Mouse (Mus musculus) embryonic facial prominence, embryonic 13.5 days (tissue): ENCODE measurements at regions not wholly inside any gene's neighbourhood (a gene's known extent, or its start where the extent isn't known, plus 50 kb on each side); places are given as distances from the start of the nearest gene placed in this dataset.

Source experiments
- ATAC-seq: fragments of 200-750 bp; cut with Nextera tagmentation; 2 replicates; pipeline ENCODE4 v1.8.0; 2017; ENCODE audit warnings: low read depth; ENCODE audit not compliant: insufficient number of reproducible peaks, insufficient read depth, low FRiP score, low TSS enrichment
- H3K27ac ChIP-seq: fragments of 300-500 bp; sonication (generic); 2 replicates; pipeline ENCODE4 v1.5.1; 2015; ENCODE audit warnings: moderate library complexity, mild to moderate bottlenecking, inconsistent platforms
- H3K27me3 ChIP-seq: fragments of 300-500 bp; sonication (generic); 2 replicates; pipeline ENCODE4 v1.6.1; 2015; ENCODE audit warnings: mild to moderate bottlenecking, inconsistent platforms
- H3K36me3 ChIP-seq: fragments of 300-500 bp; sonication (generic); 2 replicates; pipeline ENCODE4 v1.6.1; 2015; ENCODE audit warnings: mild to moderate bottlenecking, inconsistent platforms
- H3K4me1 ChIP-seq: fragments of 300-500 bp; sonication (generic); 2 replicates; pipeline ENCODE4 v1.6.1; 2015; ENCODE audit warnings: inconsistent platforms
- H3K4me2 ChIP-seq: fragments of 300-500 bp; sonication (generic); 2 replicates; pipeline ENCODE4 v1.6.1; 2015; ENCODE audit warnings: moderate library complexity, mild to moderate bottlenecking, inconsistent platforms
- H3K4me3 ChIP-seq: fragments of 300-500 bp; sonication (generic); 2 replicates; pipeline ENCODE4 v1.5.1; 2015; ENCODE audit warnings: mild to moderate bottlenecking, inconsistent platforms
- H3K9ac ChIP-seq: fragments of 300-500 bp; sonication (generic); 2 replicates; pipeline ENCODE4 v1.6.1; 2015; ENCODE audit warnings: mild to moderate bottlenecking, inconsistent platforms
- H3K9me3 ChIP-seq: fragments of 300-500 bp; sonication (generic); 2 replicates; pipeline ENCODE4 v1.6.1; 2016; ENCODE audit warnings: inconsistent platforms
- WGBS: fragments of 180-500 bp; shearing (Covaris S2); methylation state at CpG from one replicate; pipeline ENCODE4 v1.1.7; 2015; ENCODE audit warnings: mixed read lengths; 5-methylcytosine and 5-hydroxymethylcytosine counted together

GRCm38 (mm10) chr12:102057979-102058378 lies 70.6 kb upstream of the Slc24a4 start:
- Histone ChIP-seq H3K27me3 (no peaks in the 10 kb centered on the region), H3K9me3 (no peaks in the 10 kb centered on the region), H3K4me1 (peaks cover 23% of the 10 kb centered on the region)

GRCm38 (mm10) chr12:102058428-102058827 lies 70.1 kb upstream of the Slc24a4 start:
- H3K27ac ChIP-seq: no peak overlapping the region
- H3K4me3 ChIP-seq: no peak overlapping the region
- H3K9me3 ChIP-seq: no peaks in the 10 kb centered on the region
- no peak for ATAC-seq
- H3K27me3 ChIP-seq: no peaks in the 10 kb centered on the region
- H3K4me2 ChIP-seq: no peak overlapping the region
- peaks cover 23% of the 10 kb centered on the region for H3K4me1 ChIP-seq
- H3K36me3 ChIP-seq: no peaks in the 10 kb centered on the region
- no peak overlapping the region for H3K9ac ChIP-seq
- 86% methylated on average over 3 of the region's 3 CpGs for WGBS

More at GRCm38 (mm10) chr12:102057979-102058378, 70.6 kb upstream of the Slc24a4 start:
- Histone ChIP-seq H3K9ac (no peak overlapping the region), H3K36me3 (no peaks in the 10 kb centered on the region), H3K4me2 (no peak overlapping the region), H3K27ac (no peak overlapping the region), H3K4me3 (no peak overlapping the region)
- WGBS: 62% methylated on average over 3 of the region's 3 CpGs
- no peak for ATAC-seq

GRCm38 (mm10) chr12:102061096-102061495 lies 67.4 kb upstream of the Slc24a4 start:
- Histone ChIP-seq H3K9ac (no peak overlapping the region), H3K4me3 (no peak overlapping the region), H3K4me2 (no peak overlapping the region), H3K9me3 (no peaks in the 10 kb centered on the region), H3K4me1 (peaks cover 37% of the 10 kb centered on the region), H3K36me3 (no peaks in the 10 kb centered on the region), H3K27ac (peak overlapping the region; percentile 51), H3K27me3 (no peaks in the 10 kb centered on the region)
- ATAC-seq: 0 out of 2 replicates have a peak, but pooled peaks have one; percentile 20
- WGBS: 21% methylated on average over 5 of the region's 5 CpGs

GRCm38 (mm10) chr12:102061657-102062614 lies 66.6 kb upstream of the Slc24a4 start:
- no peak overlapping the region for H3K9ac ChIP-seq
- peak overlapping the region; percentile 51; the same call in 1 of the 2 replicates for H3K27ac ChIP-seq
- H3K9me3 ChIP-seq: no peaks in the 10 kb centered on the region
- no peaks in the 10 kb centered on the region for H3K36me3 ChIP-seq
- WGBS: 40% methylated on average over 7 of the region's 7 CpGs
- H3K4me2 ChIP-seq: no peak overlapping the region
- peaks cover 37% of the 10 kb centered on the region for H3K4me1 ChIP-seq
- no peaks in the 10 kb centered on the region for H3K27me3 ChIP-seq
- H3K4me3 ChIP-seq: no peak overlapping the region
- no peak for ATAC-seq

GRCm38 (mm10) chr12:102062648-102063047 lies 65.9 kb upstream of the Slc24a4 start:
- H3K27ac ChIP-seq: no peak overlapping the region
- no peaks in the 10 kb centered on the region for H3K27me3 ChIP-seq
- no peak overlapping the region for H3K9ac ChIP-seq
- no peaks in the 10 kb centered on the region for H3K36me3 ChIP-seq
- H3K4me3 ChIP-seq: no peak overlapping the region
- ATAC-seq: no peak
- 65% methylated on average over 7 of the region's 7 CpGs for WGBS
- H3K4me1 ChIP-seq: peaks cover 37% of the 10 kb centered on the region
- H3K9me3 ChIP-seq: no peaks in the 10 kb centered on the region
- no peak overlapping the region for H3K4me2 ChIP-seq

- H3K4me3 ChIP-seq: no peak overlapping the region
- 85% methylated on average over 6 of the region's 6 CpGs for WGBS
These were observed 65.3 kb upstream of the Slc24a4 start for GRCm38 (mm10) chr12:102063211-102063610.

GRCm38 (mm10) chr12:102064710-102065325 lies 63.7 kb upstream of the Slc24a4 start:
- Histone ChIP-seq H3K4me3 (no peak overlapping the region), H3K36me3 (no peaks in the 10 kb centered on the region), H3K4me1 (peaks cover 38% of the 10 kb centered on the region), H3K9ac (no peak overlapping the region), H3K9me3 (no peaks in the 10 kb centered on the region), H3K4me2 (no peak overlapping the region), H3K27ac (peak overlapping the region; percentile 61), H3K27me3 (no peaks in the 10 kb centered on the region)
- 31% methylated on average over 5 of the region's 5 CpGs for WGBS
- peak; percentile 68; the same call in 1 of the 2 replicates for ATAC-seq

More at GRCm38 (mm10) chr12:102063211-102063610, 65.3 kb upstream of the Slc24a4 start:
- no peaks in the 10 kb centered on the region for H3K9me3 ChIP-seq
- H3K27ac ChIP-seq: no peak overlapping the region
- ATAC-seq: no peak
- no peaks in the 10 kb centered on the region for H3K27me3 ChIP-seq
- no peaks in the 10 kb centered on the region for H3K36me3 ChIP-seq
- H3K4me1 ChIP-seq: peaks cover 37% of the 10 kb centered on the region
- no peak overlapping the region for H3K4me2 ChIP-seq
- no peak overlapping the region for H3K9ac ChIP-seq

GRCm38 (mm10) chr12:102067685-102068084 lies 60.8 kb upstream of the Slc24a4 start:
- H3K9me3 ChIP-seq: no peaks in the 10 kb centered on the region
- ATAC-seq: no peak
- peaks cover 19% of the 10 kb centered on the region for H3K4me1 ChIP-seq
- 83% methylated on average over 7 of the region's 7 CpGs for whole genome bisulfite sequencing
- no peaks in the 10 kb centered on the region; the same call in 1 of the 2 replicates for H3K27me3 ChIP-seq
- no peaks in the 10 kb centered on the region for H3K36me3 ChIP-seq
- H3K27ac ChIP-seq: no peak overlapping the region
- H3K4me3 ChIP-seq: no peak overlapping the region
- no peak overlapping the region for H3K9ac ChIP-seq
- H3K4me2 ChIP-seq: no peak overlapping the region

- no peak overlapping the region for H3K4me2 ChIP-seq
These were observed 58.9 kb upstream of the Slc24a4 start for GRCm38 (mm10) chr12:102069521-102070201.

GRCm38 (mm10) chr12:102071888-102072619 lies 56.5 kb upstream of the Slc24a4 start:
- no peaks in the 10 kb centered on the region for H3K36me3 ChIP-seq
- H3K4me3 ChIP-seq: no peak overlapping the region
- no peaks in the 10 kb centered on the region for H3K9me3 ChIP-seq
- H3K4me1 ChIP-seq: peaks cover 3% of the 10 kb centered on the region; the same call in 1 of the 2 replicates
- no peak overlapping the region for H3K4me2 ChIP-seq
- H3K27me3 ChIP-seq: no peaks in the 10 kb centered on the region; the same call in 1 of the 2 replicates
- H3K27ac ChIP-seq: no peak overlapping the region
- H3K9ac ChIP-seq: no peak overlapping the region
- 75% methylated on average over 9 of the region's 9 CpGs for WGBS
- ATAC-seq: no peak

More at GRCm38 (mm10) chr12:102069521-102070201, 58.9 kb upstream of the Slc24a4 start:
- 66% methylated on average over 10 of the region's 10 CpGs for WGBS
- no peak overlapping the region for H3K4me3 ChIP-seq
- no peaks in the 10 kb centered on the region for H3K36me3 ChIP-seq
- H3K9ac ChIP-seq: no peak overlapping the region
- no peaks in the 10 kb centered on the region for H3K9me3 ChIP-seq
- peaks cover 11% of the 10 kb centered on the region for H3K4me1 ChIP-seq
- no peak overlapping the region for H3K27ac ChIP-seq
- H3K27me3 ChIP-seq: no peaks in the 10 kb centered on the region; the same call in 1 of the 2 replicates
- ATAC-seq: no peak

GRCm38 (mm10) chr12:102073540-102073939 lies 55.0 kb upstream of the Slc24a4 start:
- no peak overlapping the region for H3K4me3 ChIP-seq
- H3K9ac ChIP-seq: no peak overlapping the region
- no peaks in the 10 kb centered on the region for H3K9me3 ChIP-seq
- no peak for ATAC-seq
- no peaks in the 10 kb centered on the region for H3K36me3 ChIP-seq
- H3K4me1 ChIP-seq: peaks cover 3% of the 10 kb centered on the region; the same call in 1 of the 2 replicates
- H3K4me2 ChIP-seq: no peak overlapping the region
- no peak overlapping the region for H3K27ac ChIP-seq
- no peaks in the 10 kb centered on the region; the same call in 1 of the 2 replicates for H3K27me3 ChIP-seq
- 87% methylated on average over 3 of the region's 3 CpGs for WGBS
